Mouse (Mus musculus) heart, adult 11 months (tissue): ENCODE results near the gene Snhg11.

Source experiments
- DNase-seq: peaks from one replicate; pipeline ENCODE4 v3.0.0; 2022

The Snhg11 gene

GRCm38 (mm10) chr2:158375443-158376122, at the start of gene Snhg11:
Gene Snhg11, plus strand, starts transcription at chr2:158375638.
- no peak for DNase-seq

- DNase-seq: no peak
Measured at GRCm38 (mm10) chr2:158334356-158334755, 41.1 kb upstream of the Snhg11 start.

- no peak for DNase-seq
Measured at GRCm38 (mm10) chr2:158337698-158338097, 37.7 kb upstream of the Snhg11 start.

DNA sequence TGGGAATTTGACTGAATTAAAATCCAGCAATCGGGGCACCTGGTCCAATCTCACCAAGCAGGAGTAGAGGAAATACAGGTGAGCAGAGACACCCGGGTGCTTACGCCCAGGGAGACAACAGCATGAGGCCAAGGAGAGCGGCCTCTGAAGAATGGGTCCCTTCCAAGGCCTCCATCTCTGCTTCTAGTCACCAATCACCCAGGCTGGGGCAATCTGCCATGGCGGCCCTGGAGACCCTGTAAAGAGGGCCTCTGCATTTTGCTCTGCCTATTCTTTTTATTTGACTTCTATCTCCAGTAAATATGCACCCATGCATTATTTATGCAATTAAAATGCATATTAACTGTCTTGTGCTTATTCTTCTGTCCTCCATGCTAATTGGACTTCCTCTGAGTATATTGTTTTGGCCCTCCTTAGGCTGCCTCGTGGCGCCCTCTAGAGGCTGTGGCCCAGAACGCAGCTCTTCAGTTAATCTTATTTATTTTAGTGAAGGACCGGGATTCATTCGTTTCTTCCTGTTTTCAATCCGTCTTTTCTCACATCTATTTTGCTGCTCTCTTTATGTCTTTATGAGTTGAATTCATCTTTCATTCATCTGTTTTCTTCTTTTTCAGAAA, 35.4 kb upstream of the Snhg11 start:
- no peak for DNase-seq

- DNase-seq: no peak
Measured at GRCm38 (mm10) chr2:158341324-158341723, 34.1 kb upstream of the Snhg11 start.

DNA sequence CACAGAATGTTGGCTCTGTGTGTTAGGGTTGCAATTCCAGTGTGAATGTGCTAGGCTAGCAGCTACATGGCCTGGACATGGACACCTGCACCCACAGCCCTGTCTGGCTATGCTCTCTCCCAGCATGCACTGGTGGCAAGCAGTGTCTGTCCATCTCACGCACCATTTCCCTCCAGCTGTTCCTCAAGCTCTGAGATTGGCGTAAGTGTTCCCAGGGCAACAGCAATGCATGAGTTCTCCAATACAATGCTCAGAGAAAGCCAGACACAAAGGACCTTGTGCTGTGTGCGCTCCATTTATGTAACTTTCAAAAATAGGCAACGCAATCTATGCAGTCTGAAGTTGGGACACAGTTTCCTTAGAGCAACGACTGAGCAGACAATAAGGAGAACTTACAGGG, 31.9 kb upstream of the Snhg11 start:
- DNase-seq: no peak

GRCm38 (mm10) chr2:158346467-158346866, 29.0 kb upstream of the Snhg11 start:
- no peak for DNase-seq

GRCm38 (mm10) chr2:158347868-158348267, 27.6 kb upstream of the Snhg11 start:
- no peak for DNase-seq

DNA sequence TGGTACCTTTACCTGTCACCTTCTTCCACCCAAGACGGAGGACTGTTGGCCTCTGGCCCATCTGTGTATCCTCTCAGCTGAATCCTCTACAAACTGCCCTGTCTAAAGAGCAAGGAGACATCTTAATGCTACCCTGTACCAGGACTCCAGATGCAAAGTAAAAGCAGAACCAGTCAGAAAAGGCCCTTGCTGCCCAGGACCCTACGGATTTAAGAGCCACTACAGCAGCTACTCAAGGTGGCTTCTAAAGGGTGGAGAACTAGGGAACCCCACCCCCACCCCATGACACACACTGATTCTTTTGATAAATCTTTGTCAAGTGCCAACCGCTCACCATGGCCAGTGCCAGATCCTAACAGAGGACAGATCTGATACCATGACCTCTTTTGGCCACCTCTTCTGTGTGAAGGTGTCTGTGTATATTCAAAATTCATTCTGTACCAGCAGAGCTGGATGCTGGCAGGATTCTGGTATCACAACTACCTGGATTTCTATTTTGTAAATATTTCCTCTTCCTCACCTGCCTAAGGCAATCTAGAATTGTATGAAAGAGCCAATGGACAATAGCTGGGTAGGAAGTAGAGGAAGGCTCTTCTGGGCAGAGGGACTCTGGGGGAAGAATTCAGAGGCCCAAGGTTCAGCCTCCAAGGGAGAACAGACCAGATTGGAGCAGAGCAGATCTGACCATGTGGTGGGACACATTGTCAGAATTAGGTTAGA, 22.5 kb upstream of the Snhg11 start:
- DNase-seq: no peak

GRCm38 (mm10) chr2:158354348-158355114, 20.9 kb upstream of the Snhg11 start:
- no peak for DNase-seq

DNA sequence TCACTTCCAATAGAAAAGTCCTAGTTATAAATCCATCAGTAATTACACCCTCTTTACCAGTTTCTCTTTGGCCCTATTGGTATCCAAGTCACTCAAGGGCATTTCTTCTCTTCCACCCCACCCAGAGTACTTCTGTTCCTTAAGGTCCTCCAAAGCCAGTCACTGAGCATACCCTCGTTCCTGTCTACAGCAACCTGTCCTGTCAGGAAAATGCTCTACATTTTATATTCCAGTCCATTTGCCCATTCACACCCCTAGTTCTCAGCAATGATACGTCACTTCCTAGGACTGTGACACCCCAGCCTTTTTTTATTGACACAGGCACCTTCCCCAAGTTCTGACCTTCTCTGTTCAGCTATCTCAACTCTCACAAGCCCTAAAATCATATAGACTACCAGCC, 20.2 kb upstream of the Snhg11 start:
- no peak for DNase-seq

DNA sequence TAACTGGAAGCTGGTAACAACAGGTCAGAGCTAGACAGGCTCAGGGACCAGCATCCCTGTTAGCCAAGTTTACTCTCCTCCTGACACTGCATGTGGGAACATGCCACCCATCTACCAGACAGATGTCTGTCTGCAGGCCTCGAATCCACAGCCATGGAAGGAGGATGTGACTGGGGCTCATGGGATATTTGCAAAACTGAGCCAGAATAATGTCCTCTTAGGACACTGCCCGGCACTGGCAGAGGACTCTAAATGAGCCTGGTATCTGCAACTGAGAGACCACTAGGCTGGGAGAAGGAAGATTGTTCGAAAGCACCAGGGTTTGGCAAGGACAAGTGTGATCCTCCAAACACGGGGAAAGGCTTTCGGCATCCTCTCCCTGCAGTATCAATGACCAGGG, 19.3 kb upstream of the Snhg11 start:
- no peak for DNase-seq

DNA sequence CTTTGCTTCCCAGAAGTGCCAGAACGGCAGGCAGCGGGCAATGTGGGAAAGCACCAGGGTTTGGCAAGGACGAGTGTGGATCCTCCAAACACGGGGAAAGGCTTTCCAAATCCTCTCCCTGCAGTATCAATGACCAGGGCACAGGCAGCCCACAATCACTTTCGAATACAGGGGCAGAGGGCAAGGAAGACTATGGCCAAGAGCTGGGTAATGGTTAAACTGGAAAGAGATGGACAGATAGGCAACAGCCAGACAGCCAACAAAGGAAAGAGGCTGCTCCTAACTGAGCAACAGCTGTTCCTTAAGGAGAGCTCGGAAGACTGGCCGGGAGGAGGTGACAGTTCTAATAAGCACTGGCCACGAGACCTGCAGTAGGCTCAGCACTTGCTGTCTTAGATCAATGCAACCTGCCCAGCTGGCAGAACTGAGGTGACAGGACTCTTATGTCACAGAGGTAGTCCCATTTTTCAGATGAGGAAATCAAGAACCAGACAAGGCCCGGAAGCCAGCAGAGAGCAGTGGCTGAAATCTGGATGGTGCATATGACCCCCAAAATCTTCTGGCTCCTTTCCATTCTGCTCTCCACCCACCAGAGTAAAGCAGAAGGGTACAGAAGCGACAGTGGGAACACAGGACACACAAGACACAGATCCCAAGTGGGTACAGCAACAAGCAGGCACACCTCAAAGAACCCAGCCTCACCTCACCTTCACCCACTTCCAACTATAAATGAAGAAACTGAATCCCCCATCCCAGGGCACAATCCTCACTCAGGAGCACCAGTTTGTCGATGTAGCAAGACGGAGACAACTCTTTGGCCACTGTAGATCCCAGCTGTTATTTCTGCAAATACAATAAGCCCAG, 15.4 kb upstream of the Snhg11 start:
- DNase-seq: no peak

DNA sequence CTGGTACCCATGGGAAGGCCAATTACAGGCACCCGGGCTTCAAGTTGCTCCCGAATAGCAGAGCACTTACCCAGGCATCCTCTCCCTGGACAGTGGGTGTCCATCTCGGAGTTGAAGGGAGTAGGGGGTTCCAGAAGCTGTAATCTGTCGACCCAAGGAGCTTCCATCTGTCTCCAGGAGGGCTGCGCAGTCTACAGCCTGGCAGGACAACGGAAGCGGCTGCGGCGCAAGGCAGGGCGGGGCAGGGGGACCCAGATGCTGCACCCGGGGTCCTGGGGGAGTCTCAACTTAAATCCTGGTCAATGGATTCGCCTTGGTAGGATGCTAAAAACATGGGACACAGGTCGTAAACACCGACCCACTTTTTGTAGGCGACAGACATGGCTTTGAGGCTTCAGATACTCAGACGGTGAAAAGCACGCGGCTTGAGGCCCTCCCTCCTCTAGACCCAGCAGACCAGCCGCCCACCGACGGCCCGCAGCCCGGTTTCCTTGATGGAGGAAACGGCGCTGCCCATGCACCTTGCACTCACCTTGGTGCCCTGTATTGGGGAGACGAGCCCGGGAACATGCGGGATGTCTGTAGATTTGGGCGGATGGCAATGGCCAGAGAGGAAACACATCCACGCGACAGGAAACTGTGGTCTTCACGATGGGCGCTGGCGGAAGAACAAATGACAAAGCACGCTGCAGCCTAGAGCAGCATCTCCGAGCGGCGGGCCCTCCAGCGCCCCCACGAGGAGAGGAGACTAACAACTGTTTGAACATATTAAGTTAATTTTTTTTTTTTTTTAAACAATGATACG, 14.4 kb upstream of the Snhg11 start:
- peak; percentile 98 for DNase-seq

GRCm38 (mm10) chr2:158361678-158362320, 13.6 kb upstream of the Snhg11 start:
- no peak for DNase-seq

GRCm38 (mm10) chr2:158364175-158364574, 11.3 kb upstream of the Snhg11 start:
- DNase-seq: no peak

DNA sequence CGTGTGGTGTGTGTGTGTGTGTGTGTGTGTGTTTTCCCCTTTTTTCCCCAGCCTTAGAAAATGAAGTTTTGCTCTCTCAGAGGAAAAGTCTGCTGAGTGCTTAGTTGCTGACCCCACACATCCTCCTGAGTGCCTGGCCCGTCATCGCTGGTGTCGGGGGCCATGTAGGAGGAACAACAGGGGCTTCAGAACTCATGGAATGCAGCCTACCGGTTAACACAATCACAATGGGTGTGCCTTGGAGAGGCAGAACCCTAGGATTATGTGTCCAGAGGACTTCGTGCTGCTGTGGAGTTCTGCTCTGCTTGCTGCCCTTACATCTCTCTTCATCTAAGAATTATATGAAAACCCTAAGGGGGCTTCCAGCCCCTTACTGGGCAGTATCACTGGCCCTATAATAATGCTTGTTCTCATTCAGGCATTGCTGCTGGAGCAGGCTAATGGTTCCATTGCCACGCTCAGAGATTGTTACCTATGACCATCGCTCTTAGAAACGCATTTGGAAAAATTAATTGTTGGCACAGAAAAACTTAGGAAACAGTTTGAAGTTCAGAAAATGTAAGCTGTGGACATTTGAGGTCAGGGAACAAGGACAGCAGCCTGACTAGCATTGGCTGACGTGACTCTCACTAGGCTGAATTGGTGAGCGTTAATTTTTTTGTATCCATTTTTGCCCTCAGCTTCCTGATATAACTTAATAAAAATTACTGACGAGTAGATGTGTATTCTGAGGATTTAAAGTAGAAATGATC, 10.2 kb upstream of the Snhg11 start:
- DNase-seq: peak; percentile 73

DNA sequence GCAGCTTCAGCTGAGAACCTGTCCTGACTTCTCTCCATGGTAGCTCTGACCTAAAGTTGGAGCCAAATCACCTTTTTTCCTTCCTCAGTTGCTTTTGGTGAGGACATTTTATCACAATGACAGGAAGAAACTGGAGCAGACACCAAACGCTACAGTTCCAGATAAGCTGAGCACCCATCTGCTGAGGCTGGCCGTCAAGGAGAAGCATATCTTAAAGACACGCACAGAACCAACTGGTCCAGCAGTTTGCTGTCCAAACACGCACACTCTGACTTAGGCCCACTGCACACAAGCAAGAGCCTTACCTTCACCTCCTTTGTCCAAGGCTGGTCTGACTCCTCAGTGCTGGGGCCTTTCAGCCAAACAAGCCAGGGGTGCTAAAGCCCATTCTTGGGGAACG, 7.8 kb upstream of the Snhg11 start:
- DNase-seq: no peak

DNA sequence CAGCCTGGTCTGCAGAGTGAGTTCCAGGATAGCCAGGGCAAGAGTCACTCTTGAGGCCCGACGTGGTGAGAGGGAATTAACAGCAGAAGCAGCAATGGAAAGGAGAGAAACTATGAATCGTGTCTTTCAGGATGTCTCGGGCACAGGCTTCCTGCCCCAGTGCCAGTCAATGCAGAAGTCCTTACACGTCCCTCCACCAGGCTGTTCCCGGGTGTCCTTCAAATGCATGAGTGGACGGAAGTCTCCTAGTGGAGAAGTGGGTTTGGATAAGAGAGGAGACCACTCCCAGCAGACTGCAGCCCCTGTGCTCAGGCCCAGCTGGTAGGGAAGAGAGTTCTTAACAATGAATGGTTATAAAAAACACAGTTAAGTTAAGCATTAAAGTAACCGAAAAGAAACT, 7.1 kb upstream of the Snhg11 start:
- DNase-seq: no peak

DNA sequence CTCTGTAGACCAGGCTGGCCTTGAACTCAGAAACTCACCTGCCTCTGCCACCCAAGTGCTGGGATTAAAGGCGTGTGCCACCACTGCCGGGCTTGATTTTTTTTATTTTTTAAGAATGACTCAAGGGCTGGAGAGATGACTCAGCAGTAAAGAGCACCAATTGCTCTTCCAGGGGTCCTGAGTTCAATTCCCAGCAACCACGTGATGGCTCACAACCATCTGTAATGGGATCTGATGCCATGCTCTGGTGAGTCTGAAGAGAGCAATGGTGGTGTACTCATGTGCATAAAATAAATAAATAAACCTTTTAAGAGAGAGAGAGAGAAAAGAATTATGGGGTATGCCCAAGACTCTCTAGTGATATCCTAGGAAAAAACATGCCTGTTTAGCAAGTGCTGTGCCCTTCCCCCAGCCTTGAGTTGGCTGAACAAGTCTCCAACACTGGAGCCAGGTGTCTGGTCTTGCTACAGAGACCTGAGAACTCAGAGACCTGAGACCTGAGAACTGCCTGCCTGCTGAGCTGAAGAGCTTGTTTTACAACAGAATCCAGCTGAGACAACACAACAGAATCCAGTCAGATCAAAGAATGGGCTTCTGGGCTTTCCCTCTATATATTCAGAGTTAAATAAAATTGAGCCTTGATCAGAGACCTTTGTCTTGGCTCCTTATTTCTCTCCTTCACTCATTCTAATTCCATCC, 5.8 kb upstream of the Snhg11 start:
- no peak for DNase-seq
